Comparison of ENCODE assay signal across 17 mouse cellular contexts in the genomic region with DNA sequence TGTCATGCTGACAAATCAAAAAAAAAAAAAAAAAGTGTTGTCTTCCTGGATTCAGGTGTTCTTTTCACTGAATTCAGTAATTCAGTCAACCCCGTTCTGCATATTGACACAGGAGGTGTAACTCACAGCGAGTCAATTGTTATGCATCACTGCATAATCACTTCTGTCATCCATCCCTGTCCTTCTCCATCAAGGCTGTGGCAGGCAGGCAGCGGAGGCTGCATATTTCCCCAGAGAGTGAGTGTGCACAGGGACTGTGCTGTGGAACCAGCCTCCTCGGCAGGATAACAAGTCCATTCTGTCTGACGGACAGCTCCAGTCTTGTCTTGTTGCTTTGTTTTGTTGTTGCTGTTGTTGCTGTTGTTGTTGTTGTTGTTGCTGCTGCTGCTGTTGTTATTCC.
A peak's percentile ranks its signal among the peaks of the same experiment; 100 is the strongest.
DNase-seq lines count a peak whose midpoint lies in the region; ATAC-seq and TF ChIP-seq lines count a peak whose summit lies in the region.
"Had no signal": no experiment of that assay in that cellular context is flagged by ENCODE, and none has a peak within 500 bp of the region (broad histone marks: within the 10 kb centered on the region; RNA-seq: fewer than 3 reads in every experiment).

No protein-coding gene starts in this region.

- no peak for TF ChIP-seq EP300 in stomach, postnatal 0 days (optimal IDR thresholded peaks at IDR 0.05)

- H3K9ac ChIP-seq in midbrain, embryonic 15.5 days = no peak overlapping the region
- H3K9ac ChIP-seq in liver, embryonic 11.5 days (ENCODE audit: low read depth, low read length) = no peak overlapping the region
- H3K9ac ChIP-seq in stomach, postnatal 0 days (ENCODE audit: low read length) = no peak overlapping the region
- H3K9ac ChIP-seq: embryonic facial prominence, embryonic 13.5 days; limb, embryonic 15.5 days; lung, embryonic 14.5 days had no signal

- no peaks in the 10 kb centered on the region for H3K27me3 ChIP-seq in hindbrain, embryonic 10.5 days (ENCODE audit: insufficient read depth, poor library complexity, severe bottlenecking)
- H3K27me3 ChIP-seq in midbrain, embryonic 15.5 days (replicated peaks) = no peaks in the 10 kb centered on the region
- no peaks in the 10 kb centered on the region for H3K27me3 ChIP-seq in liver, embryonic 11.5 days (replicated peaks; ENCODE audit: control insufficient read depth, insufficient read depth, low read length)
- no peaks in the 10 kb centered on the region for H3K27me3 ChIP-seq in stomach, postnatal 0 days (ENCODE audit: control insufficient read depth, insufficient read depth, low read length)
- H3K27me3 ChIP-seq: limb, embryonic 15.5 days had no signal

- no peak overlapping the region for H3K4me2 ChIP-seq in midbrain, embryonic 15.5 days
- H3K4me2 ChIP-seq in liver, embryonic 11.5 days = no peak overlapping the region
- no peak overlapping the region for H3K4me2 ChIP-seq in stomach, postnatal 0 days (replicated peaks; ENCODE audit: low read depth)
- H3K4me2 ChIP-seq: embryonic facial prominence, embryonic 13.5 days; limb, embryonic 15.5 days; lung, embryonic 14.5 days had no signal

- peak overlapping the region; percentile 56; the same call in 1 of the 2 replicates for H3K27ac ChIP-seq in hindbrain, embryonic 10.5 days
- H3K27ac ChIP-seq in midbrain, embryonic 15.5 days = no peak overlapping the region
- no peak overlapping the region for H3K27ac ChIP-seq in liver, embryonic 11.5 days (ENCODE audit: low read depth, low read length)
- H3K27ac ChIP-seq in stomach, postnatal 0 days (replicated peaks) = no peak overlapping the region
- H3K27ac ChIP-seq: embryonic facial prominence, embryonic 13.5 days; heart, adult 2 months; left cerebral cortex, adult 2 months; limb, embryonic 15.5 days had no signal

- H3K9me3 ChIP-seq in hindbrain, embryonic 10.5 days = no peaks in the 10 kb centered on the region
- no peaks in the 10 kb centered on the region for H3K9me3 ChIP-seq in midbrain, embryonic 15.5 days
- no peaks in the 10 kb centered on the region for H3K9me3 ChIP-seq in liver, embryonic 11.5 days (ENCODE audit: control insufficient read depth, low read length)
- no peaks in the 10 kb centered on the region for H3K9me3 ChIP-seq in stomach, postnatal 0 days (ENCODE audit: control insufficient read depth, low read length)
- H3K9me3 ChIP-seq: embryonic facial prominence, embryonic 13.5 days; limb, embryonic 15.5 days had no signal

- peak; percentile 52 for DNase-seq in R1 (ENCODE audit: low read depth, low spot score)
- peak; percentile 26 for DNase-seq in adrenal gland, postnatal 25 days
- peak; percentile 27 for DNase-seq in hindbrain, embryonic 10.5 days (ENCODE audit: low spot score)
- no peak for DNase-seq in thymus, postnatal 14 days
- DNase-seq in liver, embryonic 11.5 days (ENCODE audit: low spot score) = no peak
- DNase-seq in stomach, postnatal 0 days (ENCODE audit: low spot score) = no peak
- DNase-seq: cerebellum, adult 9-11 months; heart, adult 2 months; heart, postnatal 14 days; kidney, adult 11 months; lung, embryonic 14.5 days; right cerebral cortex, postnatal 4 days; thymus, postnatal 25 days had no signal

- peaks cover 9% of the 10 kb centered on the region for H3K4me1 ChIP-seq in hindbrain, embryonic 10.5 days (replicated peaks)
- H3K4me1 ChIP-seq in midbrain, embryonic 15.5 days = peaks cover 12% of the 10 kb centered on the region; the same call in 1 of the 2 replicates
- H3K4me1 ChIP-seq in liver, embryonic 11.5 days (replicated peaks; ENCODE audit: control insufficient read depth, insufficient read depth, low read length) = no peaks in the 10 kb centered on the region
- no peaks in the 10 kb centered on the region for H3K4me1 ChIP-seq in stomach, postnatal 0 days (replicated peaks; ENCODE audit: control insufficient read depth, insufficient read depth)
- H3K4me1 ChIP-seq: embryonic facial prominence, embryonic 13.5 days had no signal

- H3K4me3 ChIP-seq in hindbrain, embryonic 10.5 days = no peak overlapping the region
- no peak overlapping the region for H3K4me3 ChIP-seq in midbrain, embryonic 15.5 days
- no peak overlapping the region for H3K4me3 ChIP-seq in liver, embryonic 11.5 days (ENCODE audit: low read depth, low read length)
- no peak overlapping the region for H3K4me3 ChIP-seq in stomach, postnatal 0 days (ENCODE audit: low read depth, low read length)
- H3K4me3 ChIP-seq: embryonic facial prominence, embryonic 13.5 days; heart, adult 2 months; left cerebral cortex, adult 2 months; limb, embryonic 15.5 days had no signal

- H3K36me3 ChIP-seq in hindbrain, embryonic 10.5 days = no peaks in the 10 kb centered on the region
- H3K36me3 ChIP-seq in midbrain, embryonic 15.5 days (replicated peaks) = no peaks in the 10 kb centered on the region
- no peaks in the 10 kb centered on the region for H3K36me3 ChIP-seq in liver, embryonic 11.5 days (ENCODE audit: control insufficient read depth, insufficient read depth, low read length)
- no peaks in the 10 kb centered on the region for H3K36me3 ChIP-seq in stomach, postnatal 0 days (ENCODE audit: control insufficient read depth, insufficient read depth, low read length)
- H3K36me3 ChIP-seq: embryonic facial prominence, embryonic 13.5 days; limb, embryonic 15.5 days had no signal

- peak; percentile 65; the same call in 1 of the 2 replicates for ATAC-seq in midbrain, embryonic 15.5 days (replicated peaks)
- no peak for ATAC-seq in liver, embryonic 11.5 days (replicated peaks; ENCODE audit: low FRiP score)
- ATAC-seq in stomach, postnatal 0 days (ENCODE audit: low FRiP score, low TSS enrichment) = no peak

- no peak for TF ChIP-seq CTCF in stomach, postnatal 0 days (IDR thresholded peaks at IDR 0.05; ENCODE audit: low read depth)

- 8% methylated on average over 5 of the region's 5 CpGs for WGBS in hindbrain, embryonic 10.5 days
- 8% methylated on average over 5 of the region's 5 CpGs for WGBS in midbrain, embryonic 15.5 days
- WGBS in liver, embryonic 11.5 days = 26% methylated on average over 5 of the region's 5 CpGs
- WGBS in stomach, postnatal 0 days = 26% methylated on average over 5 of the region's 5 CpGs

Comparison
In these comparisons a context has a peak if more than half of its experiments do, and no peak if none do; other contexts are left out.
1. DNase-seq: peak in R1 (single experiment), adrenal gland, postnatal 25 days (single experiment) and hindbrain, embryonic 10.5 days (single experiment); none in thymus, postnatal 14 days (single experiment), liver, embryonic 11.5 days (single experiment) and stomach, postnatal 0 days (single experiment).